Mouse (Mus musculus) thymus, adult 18-20 months (tissue): ENCODE measurements around the gene Crisp1.

Experiments
- DNase-seq, 2 experiments: peaks; one replicate each; pipeline ENCODE4 v3.0.0; 2022; ENCODE audit warnings: mixed read lengths in 2 of 2

The Crisp1 gene

GRCm38 (mm10) chr17:40319062-40319461, at the start of gene Crisp1:
Gene Crisp1, minus strand, starts transcription at chr17:40319207.
- DNase-seq: no peak

- no peak for DNase-seq
Observed at GRCm38 (mm10) chr17:40342497-40343009, 23.5 kb upstream of the Crisp1 start.

- DNase-seq: no peak
Observed at GRCm38 (mm10) chr17:40285435-40285834, 33.6 kb downstream of the Crisp1 start.

- no peak for DNase-seq
Observed at GRCm38 (mm10) chr17:40275519-40275918, 43.5 kb downstream of the Crisp1 start.

- no peak for DNase-seq
Observed at GRCm38 (mm10) chr17:40274906-40275470, 44.0 kb downstream of the Crisp1 start.

- no peak for DNase-seq
Observed at GRCm38 (mm10) chr17:40252487-40252886, 66.5 kb downstream of the Crisp1 start.
